Mouse (Mus musculus) spleen, postnatal 0 days (tissue): ENCODE measurements around the gene Eno2. TPM values are rescaled to one million over a fixed set of nuclear protein-coding genes. Genes with fewer than 3 reads are reported as not detected.

Experiments
- microRNA counts: library from miRNA; unstranded; fragments of <30 nt; microRNA quantifications from one replicate; lab custom pipeline; 2015
- polyA plus RNA-seq: library from polyadenylated mRNA; unstranded; fragments of >200 nt; fragmentation: Nextera tagmentation; extraction: Ambion mirVana; gene quantifications from 2 replicates; pipeline ENCODE4 v1.2.1, GENCODE M21; 2015

Gene Eno2
- polyA plus RNA-seq = 1.1 and 1.7 TPM in 2 replicates

GRCm38 (mm10) chr6:124769101-124769765 lies at the start of gene Eno2:
Gene Eno2 (minus strand): TSS chr6:124769673.

GRCm38 (mm10) chr6:124813933-124814332 lies 44.5 kb upstream of the Eno2 start, which contains the start of gene Tpi1:
Gene Tpi1 (minus strand): TSS chr6:124814296.

GRCm38 (mm10) chr6:124808358-124809012 lies 39.0 kb upstream of the Eno2 start, which contains the start of gene Spsb2:
Gene Spsb2 (plus strand): TSS chr6:124808661.

GRCm38 (mm10) chr6:124779222-124779983 lies 9.9 kb upstream of the Eno2 start, which contains the start of gene Lrrc23:
Gene Lrrc23 (minus strand): TSS chr6:124779727.

GRCm38 (mm10) chr6:124755831-124756595 lies 13.5 kb downstream of the Eno2 start, which contains the start of the genes Gm45234 and Atn1:
Gene Gm45234 (minus strand): TSS chr6:124756021.
Gene Atn1 (minus strand): TSS chr6:124756524.

GRCm38 (mm10) chr6:124740888-124741761 lies 28.3 kb downstream of the Eno2 start, which contains the start of gene Grcc10:
Gene Grcc10 (minus strand): TSS chr6:124741374.

GRCm38 (mm10) chr6:124738511-124739023 lies 30.9 kb downstream of the Eno2 start, which contains the start of gene Ptpn6:
Gene Ptpn6 (minus strand): TSS chr6:124738714.

GRCm38 (mm10) chr6:124711824-124712782 lies 57.4 kb downstream of the Eno2 start, which contains the start of the genes Emg1 and Phb2:
Gene Emg1 (minus strand): TSS chr6:124712178.
Gene Phb2 (plus strand): TSS chr6:124712336.

MicroRNAs encoded within 50 kb of the gene (microRNA counts, 519-probe panel; counts per million panel counts)
- microRNA mmu-miR-141 (lab: Ali Mortazavi, UCI) = 3,574 counts per million, percentile 9 among the panel's probes with 10 or more counts
- 4,839 counts per million, percentile 31 among the panel's probes with 10 or more counts for microRNA mmu-miR-200c (lab: Ali Mortazavi, UCI)

Other genes with a start within 250 kb of the Eno2 start
- 12.0 and 16.3 TPM in 2 replicates for gene C1s1, start 227.3 kb downstream of the Eno2 start, polyA plus RNA-seq
- gene C1rb, start 199.4 kb downstream of the Eno2 start, polyA plus RNA-seq = not detected in 2 replicates
- 0.05 TPM in 1 of 2 replicates, not detected in the other for gene C1s2, start 133.6 kb downstream of the Eno2 start, polyA plus RNA-seq
- gene Lpcat3, start 106.6 kb downstream of the Eno2 start, polyA plus RNA-seq = 47.7 and 54.4 TPM in 2 replicates
- 167 and 173 TPM in 2 replicates for gene Emg1, start 57.5 kb downstream of the Eno2 start, polyA plus RNA-seq
- gene Phb2, start 57.3 kb downstream of the Eno2 start, polyA plus RNA-seq = 266 and 287 TPM in 2 replicates
- 71.3 and 92.3 TPM in 2 replicates for gene Ptpn6, start 31.0 kb downstream of the Eno2 start, polyA plus RNA-seq
- gene Grcc10, start 28.3 kb downstream of the Eno2 start, polyA plus RNA-seq = 145 and 183 TPM in 2 replicates
- gene Gm45234, start 13.7 kb downstream of the Eno2 start, polyA plus RNA-seq = not detected in 2 replicates
- 3.3 and 5.1 TPM in 2 replicates for gene Atn1, start 13.1 kb downstream of the Eno2 start, polyA plus RNA-seq
- gene Lrrc23, start 10.1 kb upstream of the Eno2 start, polyA plus RNA-seq = not detected in 2 replicates
- 10.9 and 12.5 TPM in 2 replicates for gene Spsb2, start 39.0 kb upstream of the Eno2 start, polyA plus RNA-seq
- 232 and 238 TPM in 2 replicates for gene Tpi1, start 44.6 kb upstream of the Eno2 start, polyA plus RNA-seq
- gene Usp5, start 59.8 kb upstream of the Eno2 start, polyA plus RNA-seq = 55.3 and 56.8 TPM in 2 replicates
- 223 and 253 TPM in 2 replicates for gene Cdca3, start 59.9 kb upstream of the Eno2 start, polyA plus RNA-seq
- gene Gnb3, start 70.6 kb upstream of the Eno2 start, polyA plus RNA-seq = 0.58 and 0.59 TPM in 2 replicates
- gene P3h3, start 88.1 kb upstream of the Eno2 start, polyA plus RNA-seq = 3.7 and 6.6 TPM in 2 replicates
- gene Gpr162, start 94.3 kb upstream of the Eno2 start, polyA plus RNA-seq = 0.16 and 0.99 TPM in 2 replicates
- gene Cd4, start 118.5 kb upstream of the Eno2 start, polyA plus RNA-seq = 0.23 and 0.62 TPM in 2 replicates
- gene Lag3, start 142.0 kb upstream of the Eno2 start, polyA plus RNA-seq = 1.6 and 2.9 TPM in 2 replicates
- 66.4 and 88.8 TPM in 2 replicates for gene Ptms, start 150.4 kb upstream of the Eno2 start, polyA plus RNA-seq
- gene Mlf2, start 161.7 kb upstream of the Eno2 start, polyA plus RNA-seq = 110 and 118 TPM in 2 replicates
- 55.1 and 59.7 TPM in 2 replicates for gene Cops7a, start 195.9 kb upstream of the Eno2 start, polyA plus RNA-seq
- 0.41 and 0.47 TPM in 2 replicates for gene Pianp, start 227.0 kb upstream of the Eno2 start, polyA plus RNA-seq
- gene Zfp384, start 239.5 kb upstream of the Eno2 start, polyA plus RNA-seq = 5.5 and 7.0 TPM in 2 replicates